Mouse (Mus musculus) testis, postnatal 14 days (tissue): Measurements from ENCODE around the gene Dusp3.
A peak's percentile ranks its signal among the peaks of the same experiment; 100 is the strongest.
"Not testable (repeated sequence)": the region's sequence is repeated elsewhere in the genome, so short reads cannot be mapped to it uniquely, and the experiment has no call there.

Experiments used
- DNase-seq: peaks from one replicate; pipeline ENCODE4 v3.0.0; 2021; ENCODE audit warnings: low spot score

Dusp3 gene

DNA sequence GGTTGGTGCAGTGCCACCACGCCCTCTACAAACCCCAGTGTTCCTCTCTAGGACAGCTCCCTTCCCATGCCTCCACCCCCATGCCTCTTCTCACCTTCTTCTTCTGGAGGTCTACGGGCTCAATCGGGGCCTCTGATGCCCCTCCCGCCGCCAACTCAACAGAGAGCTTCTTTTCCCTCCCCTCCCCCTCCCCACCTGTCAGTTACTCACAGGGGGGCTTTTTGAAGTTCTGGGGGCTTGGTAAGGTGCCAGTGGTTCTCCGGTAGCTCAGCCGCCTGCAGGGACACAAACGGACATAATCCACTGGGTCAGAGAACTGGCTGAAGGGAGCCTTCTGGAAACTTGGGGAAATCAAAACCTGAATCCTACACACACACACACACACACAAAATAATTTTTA, 24.7 kb upstream of the Dusp3 start:
- no peak for DNase-seq

DNA sequence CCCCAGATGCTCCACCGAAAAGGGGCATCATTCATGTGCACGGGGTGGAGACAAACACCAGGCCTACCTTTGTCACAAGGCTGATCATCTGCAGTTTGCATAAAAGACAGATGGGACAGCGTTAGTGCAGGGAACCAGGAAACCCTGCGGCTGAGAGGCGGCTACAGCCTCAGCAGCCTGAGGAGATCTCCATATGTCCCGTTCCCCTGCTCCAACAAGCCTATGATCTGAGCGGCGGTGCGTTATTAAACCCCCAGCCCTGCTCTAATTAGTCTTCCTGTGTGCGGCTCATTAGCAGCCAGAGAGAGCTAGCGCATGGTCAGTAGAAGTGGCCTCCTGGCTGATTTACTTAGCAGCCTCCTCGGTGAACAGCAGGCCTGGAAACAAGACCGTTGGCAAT, 23.3 kb upstream of the Dusp3 start:
- DNase-seq, result no peak

DNA sequence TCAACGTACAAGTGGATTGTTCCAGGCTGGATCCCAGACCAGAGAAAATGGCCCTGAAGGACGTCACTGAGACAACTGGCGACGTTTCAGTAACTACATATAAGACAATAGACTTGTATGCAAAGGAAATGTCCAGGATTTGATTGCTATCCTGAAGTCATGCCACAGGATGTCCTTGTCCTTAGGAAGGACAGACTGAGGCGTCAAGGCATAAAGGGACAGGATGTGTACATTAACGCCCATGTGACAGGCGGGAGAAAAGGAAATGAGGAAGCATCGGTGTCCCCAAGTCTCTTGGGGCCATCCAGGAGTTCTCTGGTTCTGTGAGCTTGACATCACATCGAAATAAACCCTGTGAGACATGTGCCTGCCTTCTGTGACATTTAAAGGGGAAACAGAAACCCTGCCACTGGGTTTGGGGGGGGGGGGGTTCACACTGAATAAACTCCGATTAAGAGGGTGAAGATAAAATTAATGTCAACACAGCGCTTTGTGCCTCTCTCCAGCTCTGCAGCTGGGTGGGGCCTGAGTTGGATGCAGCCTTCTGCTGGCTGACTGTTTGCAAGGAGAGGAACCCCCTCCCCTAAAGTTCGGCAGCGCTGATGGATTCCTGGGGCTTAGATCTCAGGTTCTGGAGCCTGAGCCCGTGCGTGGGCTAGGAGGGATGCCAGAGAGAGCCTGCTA, 22.3 kb upstream of the Dusp3 start:
- no peak for DNase-seq

DNA sequence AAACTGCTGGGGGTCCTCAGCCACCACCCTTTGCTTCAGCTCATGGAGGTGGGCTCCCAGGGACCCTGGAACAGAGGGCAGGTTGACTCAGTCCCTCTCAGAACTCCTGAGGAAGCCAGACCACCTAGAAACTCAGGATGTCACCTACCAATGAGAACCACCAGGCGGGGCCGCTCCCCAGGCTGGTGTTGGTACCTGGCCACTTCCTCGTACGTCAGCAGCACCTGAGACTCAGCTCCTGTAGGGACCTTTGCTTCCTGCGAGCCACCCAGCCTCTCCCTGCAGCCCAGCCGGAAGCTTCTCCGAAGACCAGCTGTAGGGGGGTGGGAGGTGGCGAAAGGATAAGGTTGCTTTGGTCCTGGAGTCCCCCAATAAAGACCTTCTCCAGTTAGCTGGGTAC, 21.6 kb upstream of the Dusp3 start:
- no peak for DNase-seq

DNA sequence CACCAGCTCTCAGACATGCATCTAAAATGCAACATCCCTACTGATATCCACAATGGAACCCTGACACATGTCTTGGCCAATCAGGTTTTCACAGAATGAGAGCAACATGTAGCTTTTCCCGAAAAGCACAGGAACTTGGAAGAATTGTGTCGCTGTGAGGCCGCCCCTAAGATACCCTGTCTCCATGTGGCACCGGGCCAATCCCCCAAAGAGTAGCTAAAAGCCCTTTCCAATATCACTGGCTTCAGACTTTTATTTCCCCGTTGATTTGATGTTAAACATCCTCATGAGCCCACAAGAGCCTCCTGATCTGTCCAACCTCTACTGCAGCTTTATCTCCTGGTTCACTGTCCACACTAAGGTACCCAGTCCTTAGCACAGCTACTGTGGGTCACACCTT, 19.9 kb upstream of the Dusp3 start:
- no peak for DNase-seq

DNA sequence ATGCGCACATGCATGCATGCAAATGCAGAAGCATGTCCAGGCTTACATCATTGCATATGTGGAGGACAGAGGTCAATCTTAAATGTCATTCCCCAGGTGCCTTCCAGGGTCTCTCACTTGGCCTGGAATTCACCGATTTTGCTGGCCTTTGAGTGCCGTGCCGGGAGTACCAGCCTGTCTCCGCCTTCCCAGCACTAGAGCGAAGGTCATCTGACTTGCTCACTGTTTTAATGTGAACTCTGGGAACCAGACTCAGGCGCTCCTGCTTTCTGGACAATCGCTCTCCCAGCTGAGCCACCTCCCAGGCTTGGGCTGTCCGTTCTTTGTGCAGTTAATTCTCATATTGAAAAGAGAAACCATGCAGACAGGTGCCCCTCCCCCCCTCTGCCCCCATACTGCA, 19.5 kb upstream of the Dusp3 start:
- no peak for DNase-seq

DNA sequence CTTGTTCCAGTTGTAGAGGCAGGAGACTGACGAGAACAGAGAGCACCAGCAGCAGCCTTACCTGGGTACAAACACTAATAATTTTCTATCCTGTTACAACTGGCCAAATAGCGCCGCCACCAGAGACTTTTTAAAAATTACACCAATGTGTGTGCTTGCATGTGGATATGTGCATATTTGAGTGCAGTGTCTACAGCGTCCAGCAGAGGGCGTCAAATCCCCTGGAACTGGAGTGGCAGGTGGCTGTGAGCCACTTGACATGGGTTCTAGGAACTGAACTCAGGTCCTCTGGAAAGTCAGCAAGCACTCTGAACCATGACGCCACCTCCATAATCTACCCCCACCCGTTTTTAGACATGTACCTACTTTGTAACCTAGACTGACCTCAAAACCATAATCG, 17.4 kb upstream of the Dusp3 start:
- DNase-seq, result no peak

DNA sequence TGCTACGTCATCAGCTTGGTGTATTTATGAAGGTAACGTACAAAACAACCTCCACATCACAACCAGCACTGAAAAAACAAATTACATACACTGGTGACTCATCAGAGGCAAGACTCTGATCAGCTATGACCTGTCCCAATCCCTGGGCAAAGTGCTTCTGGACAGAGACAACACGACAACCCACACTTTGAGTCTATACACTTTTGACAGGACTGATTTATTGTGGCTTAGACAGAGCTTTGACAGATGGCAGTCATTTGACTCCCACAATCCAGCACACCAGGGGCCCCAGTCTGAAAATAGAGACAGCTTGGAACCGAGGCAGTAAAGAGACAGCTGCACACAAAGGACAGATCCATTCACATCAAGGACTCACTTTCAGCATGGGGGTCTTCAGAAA, 12.7 kb upstream of the Dusp3 start:
- DNase-seq, result no peak

DNA sequence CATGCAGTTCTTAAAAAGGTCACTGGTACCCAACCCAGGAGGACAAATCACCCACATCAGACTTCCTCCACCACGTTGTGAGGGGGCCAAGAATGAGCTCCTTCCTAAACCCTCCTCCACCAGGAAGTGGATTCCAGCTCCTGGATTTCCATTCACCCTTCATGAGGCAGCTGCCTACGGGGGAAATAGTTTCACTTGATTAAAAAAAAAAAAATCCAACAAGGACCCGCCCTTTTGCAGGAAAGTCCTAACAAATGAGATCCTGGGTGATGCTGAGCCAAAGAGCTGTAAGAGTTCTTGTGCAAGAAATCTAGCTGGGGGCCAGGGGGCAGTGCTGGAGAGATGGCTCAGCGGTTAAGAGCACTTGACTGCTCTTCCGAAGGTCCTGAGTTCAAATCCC, 11.4 kb upstream of the Dusp3 start:
- no peak for DNase-seq

DNA sequence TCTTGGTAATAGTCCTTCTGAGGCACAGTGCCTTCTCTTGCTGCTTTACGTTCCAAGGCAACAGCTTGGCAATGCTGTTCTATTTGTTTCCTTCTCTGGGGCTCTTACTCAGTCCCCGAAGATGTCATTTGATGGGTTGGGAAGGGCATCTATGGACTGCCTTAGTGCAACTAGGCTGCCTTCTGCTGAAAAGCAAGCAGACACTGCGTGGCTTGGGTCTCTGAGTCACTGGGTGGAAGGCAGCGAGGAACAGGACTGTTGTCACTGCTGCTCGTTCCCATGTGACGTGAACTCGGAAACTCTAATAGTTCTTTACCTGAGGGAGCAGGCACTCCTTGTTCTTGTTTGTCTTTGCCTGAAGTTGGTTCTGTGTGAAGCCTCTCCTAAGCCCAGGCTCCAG, 9.1 kb upstream of the Dusp3 start:
- no peak for DNase-seq

DNA sequence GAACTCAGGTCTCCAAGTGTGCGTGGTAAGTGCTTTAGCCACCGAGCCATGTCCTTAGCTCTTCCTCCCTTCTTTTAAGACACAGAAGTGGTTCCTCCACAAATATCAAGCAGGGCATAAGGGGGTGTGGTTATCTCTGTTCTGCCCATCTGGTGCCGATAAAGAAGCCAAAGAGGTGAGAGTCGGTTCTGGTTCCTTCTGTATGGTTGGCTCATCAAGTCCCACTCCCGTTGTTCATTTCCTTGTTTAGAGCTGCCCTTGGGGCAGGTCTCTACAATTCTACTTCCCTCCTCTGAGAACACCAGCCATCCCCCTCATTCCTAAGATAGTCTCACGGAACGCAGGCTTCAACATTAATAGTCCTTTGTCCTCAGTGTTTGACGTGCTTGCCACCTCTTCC, 7.3 kb upstream of the Dusp3 start:
- peak; percentile 48 for DNase-seq

DNA sequence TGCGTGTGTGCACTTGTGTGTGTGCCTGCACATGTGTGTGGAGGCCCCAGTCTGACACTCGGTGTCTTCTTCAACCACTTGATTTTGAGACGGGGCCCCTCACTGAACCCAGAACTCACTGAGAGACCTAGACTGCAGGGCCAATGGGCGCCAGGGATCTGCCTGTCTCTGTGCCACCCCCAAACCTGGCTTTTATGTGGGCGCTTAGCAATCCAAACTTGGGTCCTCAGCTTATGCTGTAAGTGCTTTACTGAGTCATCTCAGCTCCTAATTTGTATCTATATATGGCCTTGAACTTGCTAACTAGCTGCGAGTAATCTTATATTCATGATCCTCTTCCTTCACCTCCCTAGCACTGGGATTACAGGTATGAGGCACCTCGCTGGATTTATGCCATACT, 5.6 kb upstream of the Dusp3 start:
- no peak for DNase-seq

DNA sequence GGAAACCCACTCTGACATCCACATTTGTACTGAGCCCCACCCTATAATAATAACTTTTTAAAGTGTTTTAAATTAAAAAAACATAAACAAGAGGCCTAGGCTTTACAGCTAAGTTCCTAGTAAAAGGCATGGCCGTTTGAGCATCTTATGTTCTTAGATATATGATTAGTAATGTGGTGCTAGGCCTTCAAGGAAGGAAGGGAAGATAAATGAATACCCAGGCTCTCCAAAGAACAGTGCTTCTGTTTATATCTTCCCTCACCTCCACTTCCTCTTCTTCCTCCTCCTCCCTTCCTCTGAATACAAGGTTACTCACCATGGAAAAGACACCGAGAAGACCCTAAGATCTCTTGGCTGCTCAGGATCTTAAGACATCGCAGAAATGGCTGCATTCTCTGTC, 5.0 kb upstream of the Dusp3 start:
- DNase-seq, result no peak

DNA sequence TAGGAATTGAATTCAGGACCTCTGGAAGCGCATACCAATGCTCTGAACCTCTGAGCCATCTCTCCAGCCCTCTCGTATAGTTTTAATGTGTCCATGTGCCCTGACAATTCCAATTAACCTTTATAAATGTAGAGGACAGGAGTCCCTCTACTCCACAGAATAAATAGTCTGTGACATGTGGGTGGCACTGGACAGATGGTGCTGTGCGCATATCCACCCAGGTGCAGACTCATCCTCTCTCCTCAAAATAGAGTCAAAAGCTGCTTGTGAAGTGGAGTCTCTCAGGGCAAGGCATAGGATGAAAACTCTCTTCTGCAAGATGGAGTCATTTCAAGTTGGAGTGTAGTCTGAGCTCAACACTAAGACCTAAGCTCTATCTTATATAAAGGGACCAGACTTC, 3.4 kb upstream of the Dusp3 start:
- no peak for DNase-seq

DNA sequence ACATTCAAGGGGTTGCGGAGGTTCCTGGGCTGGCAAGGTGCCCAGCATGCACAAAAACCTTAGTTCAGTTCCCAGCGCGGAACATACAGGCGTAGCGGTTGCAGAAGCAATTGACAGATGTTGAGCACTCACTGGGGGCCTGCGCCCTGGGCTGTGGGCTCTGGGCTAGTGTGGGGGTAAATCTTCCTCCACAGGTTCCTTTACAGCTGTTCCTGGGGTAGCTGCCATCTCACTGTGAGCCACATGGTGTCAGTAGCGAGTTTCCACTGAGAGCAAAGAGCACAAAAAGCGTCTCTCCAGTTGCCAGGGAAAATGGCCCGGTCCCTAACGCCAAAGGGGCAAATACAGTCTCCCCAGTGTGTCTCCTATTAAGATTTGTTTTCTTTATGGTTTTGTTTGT, 823 bp downstream of the Dusp3 start:
- DNase-seq, result peak; percentile 74

DNA sequence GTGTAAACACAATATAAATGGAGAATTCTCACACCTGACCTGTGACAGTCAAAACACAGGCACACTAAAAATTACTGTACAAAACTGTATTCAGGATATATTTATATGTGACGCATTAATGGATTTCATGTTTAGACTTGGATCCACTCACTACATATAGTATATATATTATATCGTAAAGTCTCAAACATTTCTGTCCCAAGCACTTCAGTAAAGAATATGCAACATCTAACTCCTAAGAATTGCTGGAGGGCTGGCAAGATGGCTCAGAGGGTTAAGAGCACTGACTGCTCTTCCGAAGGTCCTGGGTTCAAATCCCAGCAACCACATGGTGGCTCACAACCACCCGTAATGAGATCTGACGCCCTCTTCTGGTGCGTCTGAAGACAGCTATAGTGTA, 1.4 kb downstream of the Dusp3 start:
- not testable (repeated sequence) for DNase-seq

DNA sequence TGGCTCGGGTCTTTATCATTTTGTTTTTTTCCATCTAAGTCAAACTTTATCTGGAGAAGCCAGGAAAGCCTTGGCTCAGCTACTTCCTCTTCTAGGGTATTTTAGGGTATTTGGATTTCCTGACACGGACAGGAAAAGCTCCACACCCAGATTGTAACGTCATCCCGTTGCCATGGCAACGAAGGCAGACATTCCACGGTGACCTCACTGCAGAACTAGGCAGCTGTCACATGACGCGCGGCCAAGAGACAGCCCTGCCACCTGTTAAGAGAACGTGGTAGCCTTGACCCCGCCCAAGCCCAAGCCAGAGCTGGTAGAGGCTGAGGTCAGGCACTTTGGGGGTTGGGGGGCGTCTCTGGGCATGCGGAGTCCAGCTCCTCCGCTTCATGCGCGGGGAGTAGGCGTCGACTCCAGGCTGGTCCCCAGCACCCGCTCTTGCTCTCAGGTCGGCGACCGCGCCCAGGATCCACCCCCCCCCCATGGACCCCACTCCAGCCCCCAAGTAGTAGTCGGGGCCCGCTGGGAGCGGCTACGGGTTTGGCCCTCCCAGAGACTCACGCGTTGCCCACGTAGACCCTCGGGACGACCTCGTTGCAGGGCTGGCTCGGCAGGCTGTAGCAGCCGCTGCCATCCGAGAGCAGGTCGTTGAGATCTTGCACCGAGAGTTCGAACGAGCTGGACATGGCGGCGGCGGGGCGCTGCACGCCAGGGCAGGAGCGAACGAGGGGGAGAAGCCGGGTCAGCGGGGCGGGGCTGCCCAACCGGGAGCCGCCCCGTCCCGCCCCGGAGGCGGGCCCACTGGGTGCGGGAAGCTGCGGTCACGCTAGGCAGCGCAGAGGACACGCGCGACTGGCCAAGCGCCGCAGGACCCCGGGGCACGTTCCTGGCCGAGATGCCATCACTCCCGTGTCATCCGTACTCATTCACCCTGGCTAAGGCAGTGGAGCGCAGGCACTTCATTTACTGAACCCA, 2.5 kb downstream of the Dusp3 start, which contains the start of gene Cfap97d1:
TSS of gene Cfap97d1 (plus strand) at position 226 of the 972 bp plus-strand sequence.
- peak; percentile 86 for DNase-seq

DNA sequence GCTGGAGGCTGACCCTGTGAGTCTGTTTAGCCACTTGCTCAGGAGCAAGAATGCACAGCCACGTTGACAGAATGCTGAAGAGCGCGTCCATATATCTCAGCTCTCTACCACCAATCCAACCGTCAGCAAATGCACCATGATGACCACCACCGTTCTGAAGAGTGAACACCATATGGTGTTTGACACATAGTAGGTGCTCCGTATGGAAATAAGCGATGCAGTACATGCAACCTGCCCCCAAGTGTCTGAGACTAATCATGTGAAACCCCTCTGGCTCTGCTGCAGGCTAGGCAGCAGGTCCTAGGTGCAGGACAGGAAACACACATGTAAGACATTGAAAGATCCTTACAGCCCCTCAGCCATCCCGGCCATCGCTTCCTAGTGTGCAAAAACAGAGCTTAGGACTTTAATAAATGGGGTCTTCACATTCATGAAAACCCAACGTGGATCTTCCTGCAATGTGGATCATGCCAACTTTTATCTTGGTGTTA, 3.3 kb downstream of the Dusp3 start:
- no peak for DNase-seq

DNA sequence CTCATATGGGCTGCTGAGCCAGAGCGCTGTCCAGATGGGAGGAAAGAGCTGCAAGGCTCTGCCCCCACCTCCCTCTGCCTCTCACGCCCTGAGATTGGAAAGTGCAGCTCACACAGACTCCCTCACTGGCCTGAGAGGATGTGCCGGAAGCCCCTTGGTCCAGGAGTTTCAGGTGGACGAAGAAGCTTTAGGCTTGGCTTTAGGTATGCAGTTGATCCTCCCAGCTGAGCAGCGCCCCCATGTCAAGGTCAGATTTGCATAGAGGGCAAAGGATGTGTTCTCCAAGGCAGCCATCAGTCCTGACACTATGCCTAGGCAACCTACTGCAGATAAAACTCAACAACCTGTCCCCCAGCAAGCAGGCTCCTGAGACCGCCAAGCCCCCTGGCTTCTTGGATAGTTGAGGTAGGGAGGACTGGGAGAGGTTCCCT, 3.8 kb downstream of the Dusp3 start:
- no peak for DNase-seq

DNA sequence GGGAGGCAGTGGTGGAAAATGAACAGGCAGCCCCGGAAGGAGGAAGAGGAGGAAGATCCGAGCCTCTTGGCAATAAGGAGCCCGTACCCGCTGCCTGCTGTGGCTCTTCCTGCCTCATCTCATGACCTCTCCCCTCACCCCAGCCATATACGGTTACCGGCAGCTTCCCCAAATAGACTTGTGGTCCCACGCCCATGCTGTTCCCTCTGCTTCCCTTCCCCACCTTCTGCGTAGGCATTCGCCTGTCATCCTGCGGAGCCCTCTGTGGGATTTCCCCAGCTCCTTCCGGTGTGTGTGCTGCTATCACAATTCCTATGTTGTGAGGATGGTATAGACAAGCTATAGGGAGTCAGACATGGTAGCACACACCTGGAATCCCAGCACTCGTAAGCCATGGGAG, 5.0 kb downstream of the Dusp3 start:
- no peak for DNase-seq

DNA sequence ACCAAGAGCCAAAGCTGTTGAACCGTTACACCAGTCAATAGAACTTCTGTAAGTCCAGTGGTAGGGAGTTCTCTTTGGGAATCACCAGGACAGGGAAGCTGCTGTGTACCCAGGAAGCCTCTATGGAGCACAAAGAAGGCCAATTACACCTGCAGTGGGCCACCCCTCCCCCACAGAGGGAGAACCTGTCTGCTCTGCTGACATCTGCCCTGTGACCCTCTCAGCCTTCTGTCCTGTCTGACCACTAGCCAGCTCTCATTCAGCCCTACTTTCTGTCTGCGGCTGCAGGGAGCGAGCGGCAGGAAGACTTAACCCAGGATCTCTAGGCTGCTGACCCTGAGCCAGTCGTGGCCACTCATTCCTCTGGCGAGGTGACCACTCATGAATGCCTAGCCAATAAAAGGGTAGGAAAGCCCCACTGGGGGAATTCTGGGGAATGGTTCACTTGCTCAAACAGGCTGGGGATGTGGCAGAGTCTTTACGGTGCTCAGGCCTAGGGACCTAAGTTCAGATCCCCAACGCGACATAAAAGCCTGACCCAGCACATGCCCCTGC, 6.1 kb downstream of the Dusp3 start:
- DNase-seq, result no peak

DNA sequence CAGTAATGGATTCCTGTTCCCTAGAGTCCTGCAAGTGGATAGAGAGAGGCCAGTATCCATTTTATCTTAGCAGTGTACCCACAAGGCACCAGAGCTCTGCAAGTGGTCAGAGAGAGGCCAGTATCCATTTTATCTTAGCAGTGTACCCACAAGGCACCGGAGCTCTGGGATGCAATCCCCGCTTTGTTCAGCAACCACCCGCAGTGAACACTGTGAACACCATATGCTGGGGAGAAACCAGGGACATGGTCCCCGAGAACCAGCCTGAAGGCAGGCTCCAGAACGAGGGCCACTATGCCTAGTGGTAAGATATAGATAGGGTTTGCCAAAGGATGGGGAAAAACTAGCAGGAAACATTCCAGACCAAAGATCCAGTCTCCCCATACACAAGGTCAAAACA, 7.7 kb downstream of the Dusp3 start:
- no peak for DNase-seq

DNA sequence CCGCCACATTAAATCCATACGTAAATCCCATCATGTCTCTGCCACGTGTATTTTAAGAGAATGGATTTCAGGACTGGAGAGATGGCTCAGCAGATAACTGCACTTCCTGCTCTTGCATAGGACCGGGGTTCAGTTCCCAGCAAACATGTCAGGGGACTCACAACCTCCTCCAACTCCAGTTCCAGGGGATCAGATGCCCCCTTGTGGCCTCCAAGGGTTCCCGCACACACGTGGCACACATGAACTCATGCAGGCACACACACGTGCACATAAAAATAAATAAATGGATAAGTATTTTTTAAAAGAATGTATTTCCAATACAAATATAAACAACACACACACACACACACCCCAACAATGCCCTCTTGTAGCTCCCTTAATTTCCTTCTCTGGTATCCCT, 9.9 kb downstream of the Dusp3 start:
- no peak for DNase-seq
